In the genomic region with DNA sequence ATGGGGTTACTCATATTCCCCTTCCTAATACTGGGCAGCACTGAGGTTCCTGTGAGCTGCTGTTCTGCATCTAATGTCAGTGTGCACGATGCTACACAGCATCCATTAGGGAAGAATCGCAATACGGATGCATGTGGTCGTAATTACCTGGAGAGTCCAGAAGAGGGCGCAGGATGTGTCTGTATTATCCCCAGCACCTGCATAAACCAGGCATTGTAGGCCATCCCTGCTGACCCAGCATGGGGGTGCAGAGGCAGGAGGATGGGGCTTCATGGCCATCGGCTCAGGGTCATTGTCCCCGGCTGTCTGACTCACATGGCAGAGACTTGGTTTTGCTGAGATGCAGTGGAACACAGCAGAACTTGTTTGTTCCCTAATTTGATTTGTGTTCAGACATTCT, we compare ENCODE assay signal across 9 mouse cellular contexts. TPM values are rescaled to one million over a fixed set of nuclear protein-coding genes. Genes with fewer than 3 reads are reported as not detected.
DNase-seq lines count a peak whose midpoint lies in the region; ATAC-seq and TF ChIP-seq lines count a peak whose summit lies in the region.
"Had no signal": no experiment of that assay in that cellular context is flagged by ENCODE, and none has a peak within 500 bp of the region (broad histone marks: within the 10 kb centered on the region; RNA-seq: fewer than 3 reads in every experiment).

No protein-coding gene starts in this region.

- H3K9me3 ChIP-seq in hindbrain, embryonic 15.5 days: no peaks in the 10 kb centered on the region
- no peaks in the 10 kb centered on the region for H3K9me3 ChIP-seq in midbrain, embryonic 13.5 days
- H3K9me3 ChIP-seq: neural tube, embryonic 12.5 days had no signal

- H3K4me3 ChIP-seq in heart, adult 2 months: no peak overlapping the region
- peak overlapping the region; percentile 1; the same call in 1 of the 2 replicates for H3K4me3 ChIP-seq in bone marrow macrophage, adult 2 months (ENCODE audit: insufficient read depth, low read length)
- H3K4me3 ChIP-seq in hindbrain, embryonic 15.5 days: no peak overlapping the region
- H3K4me3 ChIP-seq in midbrain, embryonic 13.5 days (replicated peaks): no peak overlapping the region
- H3K4me3 ChIP-seq: neural tube, embryonic 12.5 days had no signal

- intact Hi-C loops in heart, adult 2 months (cut with DNase I): loop anchor here (1.0 to 5.0 kb wide), 3 partner anchors 67 to 173 kb away; a partner anchor contains a TSS
- intact Hi-C loops in heart, postnatal 25 days (cut with DNase I): loop anchor here (1.0 to 5.0 kb wide), 2 partner anchors 67 to 113 kb away; a partner anchor contains a TSS
- intact Hi-C loops in left cerebral cortex, postnatal 14 days (cut with DNase I): loop anchor here (2.0 kb wide), 1 partner anchor 64 kb away; no protein-coding TSS in a partner anchor

- peak overlapping the region; percentile 9; the same call in 1 of the 2 replicates for H3K27ac ChIP-seq in heart, adult 2 months
- H3K27ac ChIP-seq in bone marrow macrophage, adult 2 months (ENCODE audit: insufficient read depth, low read depth, low read length): peak overlapping the region; percentile 81
- 0 out of 2 replicates have a peak overlapping the region, but pooled peaks have one; percentile 10 for H3K27ac ChIP-seq in hindbrain, embryonic 15.5 days (replicated peaks)
- H3K27ac ChIP-seq in midbrain, embryonic 13.5 days: no peak overlapping the region
- H3K27ac ChIP-seq: neural tube, embryonic 12.5 days had no signal

- TF ChIP-seq EP300 in heart, adult 2 months (IDR thresholded peaks at IDR 0.05; ENCODE audit: insufficient read depth, low read depth, low read length): 0 out of 2 replicates have a peak, but pooled peaks have one; percentile 50

- H3K4me2 ChIP-seq in hindbrain, embryonic 15.5 days: no peak overlapping the region
- no peak overlapping the region for H3K4me2 ChIP-seq in midbrain, embryonic 13.5 days (replicated peaks)
- H3K4me2 ChIP-seq: neural tube, embryonic 12.5 days had no signal

- no peaks in the 10 kb centered on the region for H3K27me3 ChIP-seq in heart, adult 2 months (ENCODE audit: control insufficient read depth, insufficient read depth, low read length)
- H3K27me3 ChIP-seq in hindbrain, embryonic 15.5 days: no peaks in the 10 kb centered on the region
- no peaks in the 10 kb centered on the region for H3K27me3 ChIP-seq in midbrain, embryonic 13.5 days
- H3K27me3 ChIP-seq: neural tube, embryonic 12.5 days had no signal

- H3K36me3 ChIP-seq in heart, adult 2 months (ENCODE audit: control insufficient read depth, insufficient read depth, low read length): no peaks in the 10 kb centered on the region; the same call in 1 of the 2 replicates
- peaks cover 28% of the 10 kb centered on the region for H3K36me3 ChIP-seq in hindbrain, embryonic 15.5 days
- H3K36me3 ChIP-seq in midbrain, embryonic 13.5 days: peaks cover 33% of the 10 kb centered on the region

- TF ChIP-seq POLR2A in heart, adult 2 months (IDR thresholded peaks at IDR 0.05; ENCODE audit: insufficient read depth, low read depth, low read length): no peak
- TF ChIP-seq POLR2A in bone marrow macrophage, adult 2 months (IDR thresholded peaks at IDR 0.05; ENCODE audit: borderline replicate concordance, low read depth, low read length): no peak

- H3K4me1 ChIP-seq in heart, adult 2 months (ENCODE audit: control insufficient read depth, insufficient read depth, low read length): peaks cover 4% of the 10 kb centered on the region
- peaks cover 38% of the 10 kb centered on the region for H3K4me1 ChIP-seq in bone marrow macrophage, adult 2 months (ENCODE audit: control insufficient read depth, insufficient read depth, low read length)
- H3K4me1 ChIP-seq in hindbrain, embryonic 15.5 days (replicated peaks): peaks cover 39% of the 10 kb centered on the region
- peaks cover 38% of the 10 kb centered on the region for H3K4me1 ChIP-seq in midbrain, embryonic 13.5 days (replicated peaks)

- peak; percentile 97 for TF ChIP-seq CTCF in heart, adult 2 months (IDR thresholded peaks at IDR 0.05)
- TF ChIP-seq CTCF in bone marrow macrophage, adult 2 months (IDR thresholded peaks at IDR 0.05; ENCODE audit: low read depth, low read length): peak; percentile 74

- peak; percentile 71 to 75 for DNase-seq in heart, adult 2 months
- DNase-seq in heart, postnatal 25 days (ENCODE audit: low spot score): no peak
- peak; percentile 32 for DNase-seq in fibroblast of lung, adult 2 months (ENCODE audit: low read depth)
- peak; percentile 83 to 90 for DNase-seq in left cerebral cortex, postnatal 14 days (ENCODE audit: low spot score in 2 of 2)
- peak; percentile 68 to 82 for DNase-seq in spleen, postnatal 4 days (ENCODE audit: low spot score in 2 of 2)

- no peaks in the 10 kb centered on the region for H3K79me2 ChIP-seq in heart, adult 2 months (replicated peaks; ENCODE audit: control insufficient read depth, insufficient read depth, low read length)

- no peak for ATAC-seq in hindbrain, embryonic 15.5 days (ENCODE audit: low FRiP score, low read depth)
- ATAC-seq in midbrain, embryonic 13.5 days: peak; percentile 20

- WGBS in heart, adult 2 months: 12% methylated on average over 7 of the region's 7 CpGs
- WGBS in hindbrain, embryonic 15.5 days: 9% methylated on average over 7 of the region's 7 CpGs
- 8% methylated on average over 7 of the region's 7 CpGs for WGBS in midbrain, embryonic 13.5 days

- H3K9ac ChIP-seq in heart, adult 2 months (ENCODE audit: low read depth, low read length): no peak overlapping the region
- no peak overlapping the region for H3K9ac ChIP-seq in hindbrain, embryonic 15.5 days
- no peak overlapping the region for H3K9ac ChIP-seq in midbrain, embryonic 13.5 days (replicated peaks)
- H3K9ac ChIP-seq: neural tube, embryonic 12.5 days had no signal

RNA-seq across cellular contexts. Expression of a gene that starts 3.6 kb away (rescaled TPM):
- total RNA-seq in heart, adult 2 months (2021): 1,000 to 10,000 TPM; 1,126 to 1,344 TPM
- 1,030 and 1,505 TPM in 2 replicates for polyA plus RNA-seq in heart, adult 2 months (2012; rRNA removed)
- 1,000 to 10,000 TPM; 1,213 to 1,269 TPM for total RNA-seq in heart, postnatal 25 days (2021)
- polyA plus RNA-seq in bone marrow macrophage, adult 2 months (2012; ENCODE audit: insufficient read depth, insufficient read length, missing spikeins): 145 and 163 TPM in 2 replicates
- 480 TPM in 2 replicates for polyA plus RNA-seq in hindbrain, embryonic 15.5 days (2015; fragmentation: Nextera tagmentation; extraction: Ambion mirVana)
- 100 to 1,000 TPM; 196 to 202 TPM for total RNA-seq in left cerebral cortex, postnatal 14 days (2021)
- 457 and 464 TPM in 2 replicates for polyA plus RNA-seq in midbrain, embryonic 13.5 days (2015; fragmentation: Nextera tagmentation; extraction: Ambion mirVana)

RNA-seq across cellular contexts. Expression of a gene that starts 22.1 kb away (rescaled TPM):
- total RNA-seq in heart, adult 2 months (2021): 10 to 100 TPM; 15.1 to 17.7 TPM
- polyA plus RNA-seq in heart, adult 2 months (2012; rRNA removed): 30.4 and 34.8 TPM in 2 replicates
- total RNA-seq in heart, postnatal 25 days (2021): 10 to 100 TPM; 16.5 to 19.4 TPM
- polyA plus RNA-seq in bone marrow macrophage, adult 2 months (2012; ENCODE audit: insufficient read depth, insufficient read length, missing spikeins): 203 and 230 TPM in 2 replicates
- polyA plus RNA-seq in hindbrain, embryonic 15.5 days (2015; fragmentation: Nextera tagmentation; extraction: Ambion mirVana): 181 and 193 TPM in 2 replicates
- total RNA-seq in left cerebral cortex, postnatal 14 days (2021): 100 to 1,000 TPM; 218 TPM
- polyA plus RNA-seq in midbrain, embryonic 13.5 days (2015; fragmentation: Nextera tagmentation; extraction: Ambion mirVana): 118 and 127 TPM in 2 replicates

RNA-seq across cellular contexts. Expression of a gene that starts 45.6 kb away (rescaled TPM):
- 1 to 10 TPM; 3.1 TPM for total RNA-seq in heart, adult 2 months (2021)
- 12.2 and 17.6 TPM in 2 replicates for polyA plus RNA-seq in heart, adult 2 months (2012; rRNA removed)
- total RNA-seq in heart, postnatal 25 days (2021): 1 to 10 TPM; 6.7 to 6.9 TPM
- polyA plus RNA-seq in bone marrow macrophage, adult 2 months (2012; ENCODE audit: insufficient read depth, insufficient read length, missing spikeins): not detected in 2 replicates
- polyA plus RNA-seq in hindbrain, embryonic 15.5 days (2015; fragmentation: Nextera tagmentation; extraction: Ambion mirVana): 161 and 173 TPM in 2 replicates
- total RNA-seq in left cerebral cortex, postnatal 14 days (2021): 10 to 100 TPM in 1 of 2 experiments, 1 to 10 TPM in 1; 9.5 to 10.5 TPM
- polyA plus RNA-seq in midbrain, embryonic 13.5 days (2015; fragmentation: Nextera tagmentation; extraction: Ambion mirVana): 181 and 207 TPM in 2 replicates

RNA-seq across cellular contexts. Expression of a gene that starts 58.5 kb away (rescaled TPM):
- under 1 TPM; 0.31 to 0.96 TPM for total RNA-seq in heart, adult 2 months (2021)
- 1.3 and 1.4 TPM in 2 replicates for polyA plus RNA-seq in heart, adult 2 months (2012; rRNA removed)
- total RNA-seq in heart, postnatal 25 days (2021): under 1 TPM; 0.42 to 0.81 TPM
- 11.0 and 12.2 TPM in 2 replicates for polyA plus RNA-seq in bone marrow macrophage, adult 2 months (2012; ENCODE audit: insufficient read depth, insufficient read length, missing spikeins)
- polyA plus RNA-seq in hindbrain, embryonic 15.5 days (2015; fragmentation: Nextera tagmentation; extraction: Ambion mirVana): 1.2 and 2.2 TPM in 2 replicates
- 1 to 10 TPM; 5.7 to 8.1 TPM for total RNA-seq in left cerebral cortex, postnatal 14 days (2021)
- polyA plus RNA-seq in midbrain, embryonic 13.5 days (2015; fragmentation: Nextera tagmentation; extraction: Ambion mirVana): 0.93 TPM in 2 replicates

Comparison
In these comparisons a context has a peak if more than half of its experiments do, and no peak if none do; other contexts are left out.
1. RNA of a gene that starts 45.6 kb away (polyA plus RNA-seq): 181 to 207 TPM in midbrain, embryonic 13.5 days, 161 to 173 TPM in hindbrain, embryonic 15.5 days and 12.2 to 17.6 TPM in heart, adult 2 months; not detected in bone marrow macrophage, adult 2 months; every median in the first group is over 10 times any median in the second.